Mouse (Mus musculus) ES-Bruce4 (cell line): Measurements from ENCODE around the gene Rere. TPM values are rescaled to one million over a fixed set of nuclear protein-coding genes. Genes with fewer than 3 reads are reported as not detected.
A peak's percentile ranks its signal among the peaks of the same experiment; 100 is the strongest.

ENCODE experiments used
- H3K27ac ChIP-seq: 2 replicates; pipeline ENCODE4 v1.5.1; 2012; ENCODE audit warnings: low read length, inconsistent platforms; ENCODE audit not compliant: insufficient read depth
- H3K27me3 ChIP-seq: 2 replicates; pipeline ENCODE4 v1.6.1; 2012; ENCODE audit warnings: mild to moderate bottlenecking, low read length, inconsistent platforms; ENCODE audit not compliant: control insufficient read depth, poor library complexity, insufficient read depth, severe bottlenecking
- H3K36me3 ChIP-seq: 2 replicates; pipeline ENCODE4 v1.6.1; 2012; ENCODE audit warnings: inconsistent platforms, mild to moderate bottlenecking, low read length, moderate library complexity; ENCODE audit not compliant: control insufficient read depth, poor library complexity, insufficient read depth, severe bottlenecking
- H3K4me1 ChIP-seq: one replicate; pipeline ENCODE4 v1.8.1; 2011; ENCODE audit warnings: low read length; ENCODE audit not compliant: control insufficient read depth, insufficient read depth
- H3K4me3 ChIP-seq: 2 replicates; pipeline ENCODE4 v1.5.1; 2011; ENCODE audit warnings: low read depth, mild to moderate bottlenecking, low read length
- H3K9ac ChIP-seq: 2 replicates; pipeline ENCODE4 v1.6.1; 2012; ENCODE audit warnings: low read depth, mild to moderate bottlenecking, inconsistent platforms; ENCODE audit not compliant: poor library complexity, severe bottlenecking
- H3K9me3 ChIP-seq: replicated peaks from 2 replicates; pipeline ENCODE4 v1.6.1; 2012; ENCODE audit warnings: mild to moderate bottlenecking, low read length, inconsistent platforms; ENCODE audit not compliant: control insufficient read depth, poor library complexity, insufficient read depth, severe bottlenecking
- CTCF ChIP-seq: IDR thresholded peaks from one replicate; pipeline ENCODE4 v1.8.1; 2011; ENCODE audit warnings: low read depth, low read length
- EP300 ChIP-seq: IDR thresholded peaks from 2 replicates; pipeline ENCODE4 v1.6.1; 2011; ENCODE audit warnings: low read depth, low read length; ENCODE audit not compliant: insufficient read depth
- POLR2A ChIP-seq: IDR thresholded peaks from one replicate; pipeline ENCODE4 v1.8.1; 2011; ENCODE audit warnings: low read length; ENCODE audit not compliant: insufficient read depth
- polyA plus RNA-seq: library from polyadenylated mRNA; stranded (reverse); fragments of >200 nt; gene quantifications from 2 replicates; pipeline ENCODE4 v1.2.4, GENCODE M21; 2011; ENCODE audit warnings: low read depth; ENCODE audit not compliant: missing spikeins, insufficient read depth, insufficient read length

Rere gene
- 77.3 and 93.6 TPM in 2 replicates for polyA plus RNA-seq

GRCm38 (mm10) chr4:150281018-150281761 lies at the start of gene Rere:
Rere (plus strand) TSS chr4:150281646.
- Histone ChIP-seq H3K27ac (peak within 1 kb of the TSS; percentile 24; the same call in 1 of the 2 replicates), H3K4me3 (peak within 1 kb of the TSS; percentile 84), H3K9ac (peak within 1 kb of the TSS; percentile 96), H3K36me3 (no peaks in the 10 kb centered on the region), H3K4me1 (no peaks in the 10 kb centered on the region), H3K27me3 (no peaks in the 10 kb centered on the region), H3K9me3 (no peaks in the 10 kb centered on the region)
- TF ChIP-seq EP300 (no peak), POLR2A (peak; percentile 34)

DNA sequence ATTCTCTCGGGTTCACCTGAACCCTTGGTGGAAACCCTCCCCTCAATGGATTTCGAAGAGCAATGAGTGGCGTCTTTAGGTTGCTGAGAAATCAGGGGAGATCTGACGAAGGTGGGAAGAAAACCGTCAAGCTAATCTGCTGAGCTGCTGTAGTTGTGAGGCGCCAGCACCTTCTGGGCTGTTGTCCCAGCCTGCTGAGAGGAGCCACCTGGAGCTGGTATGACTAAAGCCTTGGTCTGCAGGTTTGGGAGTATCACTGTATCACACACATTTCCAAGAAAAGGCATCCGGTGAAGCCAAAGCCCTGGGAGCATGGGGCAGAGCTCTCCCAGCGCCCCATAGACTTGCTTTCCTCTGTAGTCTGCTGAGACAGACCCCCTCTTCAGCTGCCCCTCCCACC lies 49.6 kb upstream of the Rere start:
- Histone ChIP-seq H3K27me3 (no peaks in the 10 kb centered on the region), H3K4me1 (peaks cover 14% of the 10 kb centered on the region), H3K27ac (no peak overlapping the region), H3K9me3 (no peaks in the 10 kb centered on the region), H3K4me3 (no peak overlapping the region), H3K9ac (no peak overlapping the region), H3K36me3 (no peaks in the 10 kb centered on the region)
- TF ChIP-seq POLR2A = no peak
- TF ChIP-seq CTCF = no peak

- TF ChIP-seq EP300 = no peak
- no peak for TF ChIP-seq CTCF
- no peak for TF ChIP-seq POLR2A
- H3K36me3 ChIP-seq = peaks cover 12% of the 10 kb centered on the region
- no peak overlapping the region for H3K9ac ChIP-seq
- no peak overlapping the region for H3K27ac ChIP-seq
- H3K27me3 ChIP-seq = no peaks in the 10 kb centered on the region
- H3K4me1 ChIP-seq = peaks cover 9% of the 10 kb centered on the region
- H3K4me3 ChIP-seq = no peak overlapping the region
- H3K9me3 ChIP-seq = no peaks in the 10 kb centered on the region
These were observed 46.7 kb upstream of the Rere start for GRCm38 (mm10) chr4:150234599-150235327.

DNA sequence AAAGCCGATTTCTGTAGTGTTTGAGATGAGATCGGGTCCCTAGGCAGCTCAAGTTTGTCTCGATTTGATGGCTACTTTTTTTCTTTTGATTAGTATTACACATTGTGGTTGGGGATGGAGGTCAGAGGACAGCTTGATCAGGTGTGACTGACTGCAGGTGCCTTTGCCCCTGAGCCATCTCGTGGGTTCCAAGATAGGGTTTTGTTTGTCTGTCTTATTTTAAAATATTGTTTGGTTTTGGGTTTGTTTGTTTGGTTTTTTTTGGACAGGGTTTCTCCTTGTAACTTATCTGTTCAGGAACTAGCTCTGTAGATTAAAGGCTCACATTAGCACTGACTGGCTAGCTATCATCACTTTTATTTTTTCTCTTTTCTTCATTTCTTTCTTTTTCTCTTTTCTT lies 45.9 kb upstream of the Rere start:
- Histone ChIP-seq H3K36me3 (peaks cover 16% of the 10 kb centered on the region), H3K4me3 (no peak overlapping the region), H3K27ac (no peak overlapping the region), H3K9me3 (no peaks in the 10 kb centered on the region), H3K4me1 (peaks cover 6% of the 10 kb centered on the region), H3K9ac (no peak overlapping the region), H3K27me3 (no peaks in the 10 kb centered on the region)
- TF ChIP-seq POLR2A (no peak), EP300 (no peak), CTCF (no peak)

DNA sequence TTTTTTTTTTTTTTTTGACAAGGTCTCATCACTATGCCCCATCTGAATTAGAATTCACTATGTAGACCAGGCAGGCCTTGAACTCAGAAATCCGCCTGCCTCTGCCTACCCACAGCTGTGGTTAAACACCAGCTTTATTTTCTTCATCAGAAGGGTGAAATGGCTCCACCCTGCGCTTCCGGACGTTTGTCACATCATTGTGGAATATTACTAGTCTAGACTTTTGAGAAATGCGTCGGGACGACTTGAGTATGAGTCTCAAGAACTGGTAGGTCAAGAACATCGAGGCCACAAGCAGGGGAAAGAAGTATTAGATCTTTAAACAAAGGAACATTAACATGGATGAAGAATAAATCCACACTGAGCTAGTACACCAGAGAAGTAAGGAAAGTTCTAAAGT lies 45.4 kb upstream of the Rere start:
- no peaks in the 10 kb centered on the region for H3K27me3 ChIP-seq
- peaks cover 5% of the 10 kb centered on the region for H3K4me1 ChIP-seq
- peak overlapping the region; percentile 81 for H3K9ac ChIP-seq
- H3K4me3 ChIP-seq = peak overlapping the region; percentile 63
- TF ChIP-seq POLR2A (no peak), CTCF (no peak), EP300 (no peak)
- H3K36me3 ChIP-seq = peaks cover 21% of the 10 kb centered on the region
- no peaks in the 10 kb centered on the region for H3K9me3 ChIP-seq
- peak overlapping the region; percentile 48; the same call in 1 of the 2 replicates for H3K27ac ChIP-seq
